Mouse (Mus musculus) bone marrow, adult 2 months (tissue): ENCODE data around the gene Klrg1. TPM values are rescaled to one million over a fixed set of nuclear protein-coding genes. Genes with fewer than 3 reads are reported as not detected.

ENCODE experiments used
- H3K27ac ChIP-seq: fragments of 200-500 bp; 2 replicates; pipeline ENCODE4 v1.5.1; 2012; ENCODE audit warnings: low read depth, mild to moderate bottlenecking, control low read depth, inconsistent platforms, low read length; ENCODE audit not compliant: control insufficient read depth, poor library complexity, insufficient read depth
- H3K4me1 ChIP-seq: fragments of 200-500 bp; 2 replicates; pipeline ENCODE4 v1.6.1; 2011; ENCODE audit warnings: low read length; ENCODE audit not compliant: control insufficient read depth, insufficient read depth
- H3K4me3 ChIP-seq: fragments of 200-500 bp; replicated peaks from 2 replicates; pipeline ENCODE3; 2011; ENCODE audit warnings: mild to moderate bottlenecking, low read depth, low read length, control low read depth; ENCODE audit not compliant: control insufficient read depth
- CTCF ChIP-seq: fragments of 200-500 bp; IDR thresholded peaks from 2 replicates; pipeline ENCODE4 v1.5.1; 2011; ENCODE audit warnings: low read length, control low read depth; ENCODE audit not compliant: control insufficient read depth, insufficient read depth
- POLR2A ChIP-seq: fragments of 200-500 bp; IDR thresholded peaks from 2 replicates; pipeline ENCODE4 v1.6.1; 2011; ENCODE audit warnings: low read depth, mild to moderate bottlenecking, control low read depth, low read length, borderline replicate concordance; ENCODE audit not compliant: control insufficient read depth
- WGBS: fragments of 180-500 bp; shearing (Covaris S2); methylation state at CpG from one replicate; pipeline ENCODE4 v1.1.7; 2018; 5-methylcytosine and 5-hydroxymethylcytosine counted together
- polyA plus RNA-seq: library from polyadenylated mRNA; stranded (reverse); fragments of >200 nt; gene quantifications from 2 replicates; pipeline ENCODE4 v1.2.4, GENCODE M21; 2011; ENCODE audit warnings: low replicate concordance; ENCODE audit not compliant: missing spikeins, insufficient read depth, insufficient read length

The Klrg1 gene
- polyA plus RNA-seq, 1 experiment: not detected

DNA sequence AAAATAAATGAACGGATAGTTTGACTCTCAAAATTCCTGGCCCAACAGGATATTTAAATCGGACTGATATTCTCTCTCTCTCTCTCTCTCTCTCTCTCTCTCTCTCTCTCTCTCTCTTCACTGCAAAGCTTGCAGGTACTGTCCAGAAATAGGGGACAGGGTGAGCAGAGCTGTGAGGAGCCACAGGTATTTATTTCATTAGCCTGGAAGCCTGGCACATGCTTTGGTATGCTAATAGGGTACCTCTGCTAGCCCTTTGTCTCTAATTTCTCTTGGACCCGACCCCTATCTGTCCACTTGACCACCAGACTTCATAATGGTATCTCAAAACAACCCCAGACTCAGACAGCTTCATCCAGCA is 14.2 kb upstream of the Klrg1 start:
- 52% methylated on average over 3 of the region's 3 CpGs for WGBS
- Histone ChIP-seq H3K27ac (no peak overlapping the region), H3K4me3 (peak overlapping the region; percentile 21), H3K4me1 (no peaks in the 10 kb centered on the region)
- TF ChIP-seq POLR2A (no peak), CTCF (no peak)

DNA sequence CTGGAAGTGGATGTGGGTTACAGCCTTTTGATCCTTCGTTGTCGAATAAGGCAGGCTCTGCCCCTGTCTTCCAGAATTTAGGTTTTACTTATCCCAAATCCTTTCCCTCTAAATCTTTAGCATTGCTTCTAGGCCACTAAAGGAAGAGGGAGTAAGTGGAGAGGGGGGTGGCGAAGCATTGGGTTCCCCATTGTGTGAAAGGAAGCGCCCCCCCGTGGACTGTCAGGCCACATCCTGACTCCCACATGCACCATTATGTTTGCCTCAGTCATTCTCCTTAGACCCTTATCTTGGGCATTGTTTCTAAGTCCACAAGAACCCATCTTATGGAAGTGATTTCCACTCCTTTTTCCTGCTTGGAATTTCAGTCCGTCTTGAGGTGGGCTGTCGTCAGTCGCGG is 12.6 kb upstream of the Klrg1 start:
- TF ChIP-seq POLR2A: no peak
- TF ChIP-seq CTCF: no peak
- WGBS: 60% methylated on average over 9 of the region's 9 CpGs

DNA sequence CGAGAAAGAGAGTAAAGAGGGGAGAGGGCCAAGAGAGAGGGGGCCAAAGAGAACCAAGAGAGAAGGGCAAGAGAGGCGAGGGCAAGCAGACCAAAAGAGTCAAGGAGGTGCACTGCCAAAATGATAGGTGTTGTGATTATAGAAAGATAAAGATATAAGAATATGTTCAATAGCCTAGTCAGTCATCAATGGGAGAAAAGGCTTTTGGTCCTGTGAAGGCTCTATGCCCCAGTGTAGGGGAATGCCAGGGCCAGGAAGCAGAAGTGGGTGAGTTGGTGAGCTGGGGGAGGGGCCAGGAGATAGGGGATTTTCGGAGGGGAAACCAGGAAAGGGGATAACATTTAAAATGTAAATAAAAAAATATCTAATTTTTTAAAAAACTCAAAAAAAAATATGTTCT is 11.6 kb upstream of the Klrg1 start:
- WGBS: 43% methylated on average over 3 of the region's 3 CpGs

More for the DNA sequence above, 12.6 kb upstream of the Klrg1 start:
- Histone ChIP-seq H3K27ac (no peak overlapping the region), H3K4me3 (no peak overlapping the region), H3K4me1 (no peaks in the 10 kb centered on the region)

DNA sequence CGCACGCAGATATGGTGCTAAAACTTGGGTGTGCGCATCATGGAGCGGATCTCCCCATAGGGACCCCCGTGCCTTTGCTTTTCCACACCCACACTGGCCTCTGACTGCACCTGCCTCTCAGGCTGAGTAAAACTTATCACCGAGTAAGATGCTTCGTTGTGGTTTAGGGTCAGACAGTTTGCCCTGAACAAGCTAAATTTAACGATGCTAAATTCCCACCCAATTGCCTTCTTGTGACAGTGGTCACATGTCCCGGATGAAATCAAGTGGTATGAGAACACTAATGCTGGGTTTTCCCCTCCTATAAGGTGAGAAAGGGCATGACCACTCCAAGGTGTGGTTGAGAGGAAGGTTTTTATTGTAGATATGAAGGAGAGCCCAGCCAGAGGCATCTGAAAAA is 11.1 kb upstream of the Klrg1 start:
- 72% methylated on average over 9 of the region's 9 CpGs for WGBS
- no peak overlapping the region for H3K27ac ChIP-seq
- no peaks in the 10 kb centered on the region for H3K4me1 ChIP-seq
- no peak overlapping the region for H3K4me3 ChIP-seq
- TF ChIP-seq CTCF (no peak), POLR2A (no peak)

More for the DNA sequence above, 11.6 kb upstream of the Klrg1 start:
- H3K4me3 ChIP-seq: no peak overlapping the region
- H3K4me1 ChIP-seq: no peaks in the 10 kb centered on the region
- no peak overlapping the region for H3K27ac ChIP-seq
- no peak for TF ChIP-seq POLR2A

DNA sequence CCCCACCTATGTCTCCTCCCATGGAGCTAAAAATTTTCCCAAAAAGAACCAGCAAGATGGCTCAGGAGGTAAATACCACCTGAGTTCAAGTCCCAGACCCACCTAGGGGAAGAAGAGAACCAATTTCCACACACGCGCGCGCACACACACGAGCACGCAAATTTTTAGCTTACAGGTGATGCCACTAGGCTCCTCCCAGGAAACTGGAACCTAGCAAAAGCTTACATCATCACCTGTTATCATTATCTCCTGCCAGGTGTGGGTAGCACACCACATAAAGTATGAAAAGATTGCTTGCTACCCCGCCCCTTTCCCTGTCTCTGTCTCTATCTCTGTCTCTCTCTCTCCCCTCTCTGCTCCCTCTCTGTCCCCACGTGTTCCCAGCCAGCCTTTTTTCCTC is 10.4 kb upstream of the Klrg1 start:
- TF ChIP-seq POLR2A (no peak), CTCF (no peak)
- Histone ChIP-seq H3K4me1 (no peaks in the 10 kb centered on the region), H3K4me3 (no peak overlapping the region), H3K27ac (no peak overlapping the region)
- WGBS: 88% methylated on average over 8 of the region's 8 CpGs

DNA sequence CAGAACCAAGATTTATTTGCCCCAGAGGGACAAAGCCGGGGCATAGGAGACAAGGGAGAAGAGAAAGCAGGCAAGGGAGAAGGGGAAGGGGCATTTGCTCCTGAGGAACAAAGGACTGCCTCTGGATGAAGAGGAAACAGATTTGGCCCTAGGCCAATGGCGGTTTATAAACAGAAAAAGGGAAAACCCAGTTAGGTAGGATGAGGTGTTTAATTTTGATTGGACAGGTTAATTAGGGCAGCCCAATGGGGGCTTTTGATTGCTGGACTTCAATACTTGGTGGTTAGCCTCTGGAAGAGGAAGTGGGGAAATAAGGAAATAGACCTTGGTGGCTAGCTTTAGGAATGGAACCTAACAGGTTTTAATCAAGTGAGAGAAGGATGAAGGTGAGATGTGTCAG is 9.5 kb upstream of the Klrg1 start:
- H3K4me3 ChIP-seq: no peak overlapping the region
- H3K4me1 ChIP-seq: no peaks in the 10 kb centered on the region
- 28% methylated on average over 2 of the region's 2 CpGs for WGBS
- no peak overlapping the region for H3K27ac ChIP-seq
- TF ChIP-seq POLR2A (no peak), CTCF (no peak)

DNA sequence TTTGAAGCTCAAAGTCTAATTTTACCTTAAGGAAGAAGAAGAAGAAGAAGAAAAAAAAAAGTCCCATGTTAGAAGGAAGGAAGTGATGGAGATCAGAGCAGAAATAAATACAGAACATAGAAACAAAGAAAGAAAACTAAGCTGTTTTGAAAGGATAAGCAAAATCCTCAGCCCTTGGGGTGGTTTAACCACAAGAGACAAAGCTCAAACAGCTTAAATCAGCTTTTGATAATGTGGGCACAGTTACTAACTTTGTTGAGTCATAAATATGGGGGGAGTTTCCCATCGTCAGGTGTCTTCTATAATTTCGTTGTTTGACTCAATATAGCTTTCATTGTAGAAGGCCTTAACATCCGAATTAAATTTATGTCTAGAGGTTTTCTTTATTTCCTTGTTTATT is 9.1 kb upstream of the Klrg1 start:
- Histone ChIP-seq H3K4me1 (no peaks in the 10 kb centered on the region), H3K4me3 (no peak overlapping the region), H3K27ac (no peak overlapping the region)
- no peak for TF ChIP-seq POLR2A
- no peak for TF ChIP-seq CTCF
- WGBS: 13% methylated on average over 3 of the region's 3 CpGs

DNA sequence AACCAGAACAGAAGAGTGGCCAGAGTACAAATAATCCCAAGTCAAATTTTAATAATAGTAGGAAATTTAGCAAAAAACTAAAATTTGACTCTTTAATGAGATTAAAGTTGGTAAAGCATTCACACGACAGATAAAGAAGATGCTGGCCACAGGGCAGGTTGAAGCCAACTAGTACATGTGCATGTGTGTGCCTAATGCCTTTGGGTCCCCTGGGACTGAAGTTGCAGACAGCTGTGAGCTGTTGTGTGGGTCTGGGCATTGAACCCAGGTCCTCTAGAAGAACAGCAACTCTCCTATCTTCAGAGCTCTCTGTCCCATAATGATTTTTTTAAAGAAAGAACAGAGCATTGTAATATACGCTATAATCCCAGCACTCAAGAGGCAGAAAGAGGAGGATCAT is 8.6 kb upstream of the Klrg1 start:
- no peak overlapping the region for H3K27ac ChIP-seq
- no peak overlapping the region for H3K4me3 ChIP-seq
- 71% methylated on average over 2 of the region's 2 CpGs for WGBS
- TF ChIP-seq POLR2A (no peak), CTCF (no peak)
- H3K4me1 ChIP-seq: no peaks in the 10 kb centered on the region

DNA sequence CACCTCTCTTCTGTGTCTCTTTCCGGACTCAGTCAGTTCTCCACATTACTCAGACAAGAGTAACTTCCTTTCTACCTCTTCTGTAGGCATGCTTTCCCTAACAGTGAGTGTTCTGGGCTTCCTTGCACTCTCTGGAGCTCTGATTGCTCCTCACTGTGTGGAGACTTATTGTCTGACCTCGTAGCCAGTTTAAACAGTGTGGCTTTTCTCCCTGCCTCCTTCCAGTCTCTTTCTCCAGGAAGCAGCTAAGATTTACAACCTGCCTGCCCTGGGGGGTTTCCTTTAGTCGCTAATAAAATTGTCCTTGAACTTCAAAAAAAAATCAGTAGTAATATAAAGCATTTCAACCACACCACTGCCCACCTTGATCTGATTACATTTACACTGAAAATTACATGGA is 7.6 kb upstream of the Klrg1 start:
- 21% methylated on average over 3 of the region's 3 CpGs for WGBS
- Histone ChIP-seq H3K27ac (no peak overlapping the region), H3K4me3 (no peak overlapping the region), H3K4me1 (no peaks in the 10 kb centered on the region)
- no peak for TF ChIP-seq CTCF
- TF ChIP-seq POLR2A: no peak
